Mouse (Mus musculus) monocyte, adult 5-6 weeks (primary cell): ENCODE measurements at regions not wholly inside any gene's neighbourhood (a gene's known extent, or its start where the extent isn't known, plus 50 kb on each side); places are given as distances from the start of the nearest gene placed in this dataset.

Experiments used
- ATAC-seq: fragments of 153-309, 156-312 bp; replicated peaks from 2 replicates; pipeline ENCODE4 v1.8.0; 2017; ENCODE audit warnings: mild to moderate bottlenecking; ENCODE audit not compliant: low TSS enrichment, insufficient number of reproducible peaks, severe bottlenecking, poor library complexity, low FRiP score

GRCm38 (mm10) chr6:50509207-50509606 lies 53.2 kb upstream of the Osbpl3 start:
- no peak for ATAC-seq

GRCm38 (mm10) chr6:50507466-50507865 lies 51.5 kb upstream of the Osbpl3 start:
- 0 out of 2 replicates have a peak, but pooled peaks have one; percentile 13 for ATAC-seq
